Mouse (Mus musculus): ENCODE data around the gene Olfr109.

The Olfr109 gene

DNA sequence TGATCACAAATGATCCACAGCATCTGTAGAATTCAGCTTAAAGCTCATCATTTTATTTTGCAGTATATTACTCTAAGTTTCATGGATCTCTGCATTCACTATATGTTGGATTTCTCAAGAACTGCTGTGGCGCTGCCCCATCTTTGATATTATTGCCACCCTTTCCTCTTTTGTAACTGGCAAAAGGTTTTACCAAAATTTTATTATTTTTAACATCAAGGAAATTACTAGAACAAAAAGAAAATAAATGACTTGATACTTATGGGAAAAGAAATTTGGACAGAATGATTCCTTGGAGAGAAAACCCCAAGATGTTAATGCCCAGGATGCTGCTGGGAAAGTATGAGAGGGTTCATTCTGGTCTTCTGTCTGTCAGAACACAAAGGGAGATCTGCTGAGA lies at the start of gene Olfr109:
TSS of gene Olfr109 (plus strand) at position 301 of the 400 bp plus-strand sequence.
- ATAC-seq (ENCODE audit: low TSS enrichment), result no peak

DNA sequence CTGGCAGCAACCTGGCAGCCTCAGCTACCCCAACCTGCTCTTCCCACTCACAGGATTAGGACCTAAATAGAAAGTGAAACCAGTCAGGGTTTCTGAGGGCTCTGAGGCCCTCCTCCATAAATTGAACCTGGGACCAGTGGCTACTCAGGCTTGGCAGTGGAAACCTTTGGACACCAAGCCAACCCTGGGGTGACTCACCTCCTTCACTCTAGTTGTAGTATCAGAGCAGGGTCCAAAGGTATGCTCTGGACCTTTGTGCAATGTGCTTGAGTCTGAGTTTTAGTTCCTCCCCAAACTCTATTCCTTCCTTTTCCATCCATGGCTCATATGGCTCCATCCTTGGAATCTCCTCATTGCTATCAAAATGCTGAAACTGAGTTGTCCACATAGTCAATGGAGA lies 45.3 kb upstream of the Olfr109 start:
- ATAC-seq (ENCODE audit: low TSS enrichment), result no peak

DNA sequence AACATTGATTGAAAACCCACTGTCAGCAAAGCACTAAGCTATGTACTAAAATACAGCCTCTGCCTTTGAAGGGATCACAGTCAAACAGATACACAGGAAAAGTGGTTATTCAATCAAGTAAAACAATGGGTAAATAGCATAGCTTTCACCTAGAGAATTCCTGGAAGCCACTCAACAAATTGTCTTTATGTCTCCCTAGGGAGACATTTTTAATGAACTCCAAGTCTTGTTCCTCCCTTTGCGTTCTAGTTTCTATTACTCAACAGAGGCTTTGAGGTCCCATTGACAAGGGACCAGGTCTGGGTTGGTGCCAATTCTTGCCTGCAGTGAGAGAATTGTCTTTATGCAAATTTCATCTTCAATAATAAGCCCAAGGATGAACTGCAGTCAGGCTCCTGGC lies 13.5 kb upstream of the Olfr109 start, which contains the start of gene Olfr108:
TSS of gene Olfr108 (plus strand) at position 301 of the 400 bp plus-strand sequence.
- ATAC-seq (ENCODE audit: low TSS enrichment), result no peak

DNA sequence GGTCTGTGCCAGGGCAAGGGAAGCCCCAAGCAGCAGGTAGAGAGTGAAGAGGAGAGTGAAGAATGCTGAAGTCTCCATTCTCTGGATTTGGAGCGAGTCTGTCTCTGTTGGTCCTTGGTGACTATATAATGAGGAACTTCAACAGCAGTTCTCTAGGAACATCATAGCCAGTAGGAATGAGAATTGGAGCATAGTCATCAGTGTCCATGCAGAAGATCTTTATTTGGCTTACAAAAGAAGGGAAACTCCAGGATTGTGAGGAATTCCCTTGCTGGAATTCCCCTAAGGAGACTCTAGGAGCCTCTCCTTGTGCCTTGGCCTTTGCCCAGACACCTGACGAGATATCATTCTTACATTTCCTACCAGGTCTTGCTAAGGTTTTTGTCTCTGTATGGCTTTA lies 24.7 kb downstream of the Olfr109 start, which contains the start of gene H2-M2:
TSS of gene H2-M2 (minus strand) at position 101 of the 400 bp plus-strand sequence.
- ATAC-seq (ENCODE audit: low TSS enrichment), result no peak

DNA sequence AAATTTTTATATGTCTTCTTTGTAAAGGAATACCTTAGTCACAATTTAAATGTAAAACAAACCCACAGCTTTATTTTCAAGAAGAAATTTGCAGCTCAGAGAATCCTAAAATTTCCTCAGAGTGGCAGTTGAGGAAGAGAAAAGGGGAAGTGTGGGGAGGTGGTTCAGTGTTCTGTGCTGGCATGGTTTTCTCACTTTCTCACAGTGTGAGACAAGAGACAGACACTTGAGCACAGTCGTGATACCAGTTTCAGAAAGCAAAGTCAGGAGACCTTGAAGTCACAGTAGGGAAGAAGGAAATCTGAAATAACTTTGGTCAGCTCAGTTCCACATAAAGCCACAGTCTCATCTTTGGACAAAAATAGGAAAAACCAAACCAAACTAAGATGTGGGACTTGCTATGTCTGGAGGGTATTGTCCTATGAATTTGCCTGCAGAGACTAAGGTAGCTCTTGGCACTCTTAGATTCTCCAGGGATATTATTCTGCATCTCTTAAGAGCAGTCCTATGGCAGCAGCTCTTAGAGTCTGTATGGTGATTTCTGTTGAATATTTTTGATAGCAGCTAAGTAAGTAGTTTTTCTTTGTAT lies 33.3 kb downstream of the Olfr109 start, which contains the start of gene Olfr110:
TSS of gene Olfr110 (plus strand) at position 539 of the 589 bp plus-strand sequence.
- peak; percentile 69 for ATAC-seq (ENCODE audit: low TSS enrichment)

DNA sequence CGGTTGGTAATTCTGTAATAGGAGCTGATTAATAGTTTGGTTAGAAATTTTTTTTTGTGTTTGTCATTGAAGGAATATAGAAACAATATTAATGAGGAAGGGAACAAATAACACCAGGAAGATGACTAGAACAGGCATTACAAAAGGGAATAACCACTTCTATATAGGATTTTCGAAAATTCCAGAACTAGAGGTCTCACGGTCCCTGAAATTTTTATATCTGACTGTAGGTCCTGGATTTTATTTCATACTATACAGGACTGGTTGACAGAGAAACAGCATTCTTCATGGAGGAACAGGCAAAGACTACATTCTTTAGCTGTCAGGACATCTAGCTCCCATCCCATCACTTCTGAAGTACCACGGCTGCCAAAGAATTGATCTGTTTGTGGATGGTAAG lies 49.0 kb downstream of the Olfr109 start, which contains the start of gene Olfr111:
TSS of gene Olfr111 (plus strand) at position 301 of the 400 bp plus-strand sequence.
- ATAC-seq (ENCODE audit: low TSS enrichment), result no peak
